Mouse (Mus musculus) neutrophil, adult 5-6 weeks (primary cell): ENCODE results near the gene Tial1. TPM values are rescaled to one million over a fixed set of nuclear protein-coding genes. Genes with fewer than 3 reads are reported as not detected.

Experiments used
- ATAC-seq: fragments of 151-379, 151-347 bp; 2 replicates; pipeline ENCODE4 v1.8.0; 2017; ENCODE audit warnings: mild to moderate bottlenecking, moderate TSS enrichment; ENCODE audit not compliant: insufficient number of reproducible peaks, poor library complexity, low FRiP score, severe bottlenecking; ENCODE audit errors: extremely low read depth
- total RNA-seq: library from RNA; stranded (forward); fragments of 200-1000 nt; gene quantifications from 2 replicates; pipeline ENCODE4 v1.2.3, GENCODE M21; 2017

Gene Tial1
- total RNA-seq, 1 experiment from 2014 or later, result 109 TPM

GRCm38 (mm10) chr7:128417930-128418779 lies 43.4 kb downstream of the Tial1 start, which contains the start of gene Rgs10:
Gene Rgs10, minus strand, starts transcription at chr7:128418758.
- no peak for ATAC-seq

- ATAC-seq, result no peak
Observed at GRCm38 (mm10) chr7:128417226-128417929, 44.1 kb downstream of the Tial1 start.

GRCm38 (mm10) chr7:128416664-128417063 lies 44.9 kb downstream of the Tial1 start:
- no peak for ATAC-seq

- ATAC-seq, result no peak
Observed at GRCm38 (mm10) chr7:128414433-128414832, 47.1 kb downstream of the Tial1 start.

- ATAC-seq, result no peak
Observed at GRCm38 (mm10) chr7:128412071-128412833, 49.3 kb downstream of the Tial1 start.

GRCm38 (mm10) chr7:128410708-128411413 lies 50.7 kb downstream of the Tial1 start:
- ATAC-seq, result no peak

GRCm38 (mm10) chr7:128408265-128408664 lies 53.3 kb downstream of the Tial1 start:
- ATAC-seq, result no peak

- no peak for ATAC-seq
Observed at GRCm38 (mm10) chr7:128403988-128404387, 57.5 kb downstream of the Tial1 start.

GRCm38 (mm10) chr7:128403586-128403985 lies 57.9 kb downstream of the Tial1 start:
- ATAC-seq, result no peak

GRCm38 (mm10) chr7:128403128-128403527 lies 58.4 kb downstream of the Tial1 start:
- no peak for ATAC-seq

- no peak for ATAC-seq
Observed at GRCm38 (mm10) chr7:128402577-128402976, 58.9 kb downstream of the Tial1 start.

GRCm38 (mm10) chr7:128398664-128399063 lies 62.9 kb downstream of the Tial1 start:
- ATAC-seq, result no peak

- no peak for ATAC-seq
Observed at GRCm38 (mm10) chr7:128397066-128397465, 64.5 kb downstream of the Tial1 start.

- ATAC-seq, result no peak
Observed at GRCm38 (mm10) chr7:128393756-128394155, 67.8 kb downstream of the Tial1 start.

- ATAC-seq, result no peak
Observed at GRCm38 (mm10) chr7:128392972-128393314, 68.6 kb downstream of the Tial1 start.

- ATAC-seq, result peak; percentile 46
Observed at GRCm38 (mm10) chr7:128392071-128392971, 69.2 kb downstream of the Tial1 start.

- ATAC-seq, result no peak
Observed at GRCm38 (mm10) chr7:128391267-128392057, 70.1 kb downstream of the Tial1 start.
